Mouse (Mus musculus) gonadal fat pad, adult 2 months (tissue): ENCODE data around the gene Armcx5. TPM values are rescaled to one million over a fixed set of nuclear protein-coding genes. Genes with fewer than 3 reads are reported as not detected.

Source experiments
- polyA plus RNA-seq: library from polyadenylated mRNA; depleted of rRNA; stranded (reverse); fragments of >200 nt; gene quantifications from 2 replicates; pipeline ENCODE4 v1.2.3, GENCODE M21; 2012; rRNA removed

The Armcx5 gene
- polyA plus RNA-seq, 1 experiment: 2.2 TPM

Other genes with a start within 250 kb of the Armcx5 start
- not detected in 2 replicates for gene AV320801, start 248.1 kb upstream of the Armcx5 start, polyA plus RNA-seq
- gene Nxf7, start 144.0 kb upstream of the Armcx5 start, polyA plus RNA-seq: 0.30 and 0.46 TPM in 2 replicates
- gene Prame, start 115.0 kb upstream of the Armcx5 start, polyA plus RNA-seq: 0.16 TPM in 1 of 2 replicates, not detected in the other
- gene Tcp11x2, start 48.9 kb upstream of the Armcx5 start, polyA plus RNA-seq: 0.07 TPM in 1 of 2 replicates, not detected in the other
- not detected in 2 replicates for gene Tmsb15a, start 17.5 kb upstream of the Armcx5 start, polyA plus RNA-seq
- gene Gprasp1, start within 50 bp of the Armcx5 start, polyA plus RNA-seq: 16.2 and 18.7 TPM in 2 replicates
- 7.4 and 9.4 TPM in 2 replicates for gene Bhlhb9, start 54.9 kb downstream of the Armcx5 start, polyA plus RNA-seq
- gene Gprasp2, start 96.3 kb downstream of the Armcx5 start, polyA plus RNA-seq: 8.6 and 9.0 TPM in 2 replicates